Mouse (Mus musculus) limb, embryonic 12.5 days (tissue): ENCODE data around the gene Ralgapa1. TPM values are rescaled to one million over a fixed set of nuclear protein-coding genes. Genes with fewer than 3 reads are reported as not detected.
A peak's percentile ranks its signal among the peaks of the same experiment; 100 is the strongest.
"Not testable (repeated sequence)": the region's sequence is repeated elsewhere in the genome, so short reads cannot be mapped to it uniquely, and the experiment has no call there.

Experiments used
- ATAC-seq: fragments of 200-750 bp; cut with Nextera tagmentation; 2 replicates; pipeline ENCODE4 v1.8.0; 2017; ENCODE audit warnings: low read depth, moderate TSS enrichment; ENCODE audit not compliant: insufficient number of reproducible peaks, insufficient read depth, low FRiP score, low TSS enrichment
- H3K27ac ChIP-seq: fragments of 300-500 bp; sonication (generic); 2 replicates; pipeline ENCODE4 v1.5.1; 2016; ENCODE audit warnings: mild to moderate bottlenecking, moderate library complexity
- H3K27me3 ChIP-seq: fragments of 300-500 bp; sonication (generic); 2 replicates; pipeline ENCODE4 v1.6.1; 2016; ENCODE audit warnings: mild to moderate bottlenecking, moderate library complexity
- H3K36me3 ChIP-seq: fragments of 300-500 bp; sonication (generic); 2 replicates; pipeline ENCODE4 v1.6.1; 2016; ENCODE audit warnings: mild to moderate bottlenecking, moderate library complexity
- H3K4me1 ChIP-seq: fragments of 300-500 bp; sonication (generic); replicated peaks from 2 replicates; pipeline ENCODE4 v1.6.1; 2016
- H3K4me2 ChIP-seq: fragments of 300-500 bp; sonication (generic); 2 replicates; pipeline ENCODE4 v1.6.1; 2016; ENCODE audit warnings: mild to moderate bottlenecking, moderate library complexity
- H3K4me3 ChIP-seq: fragments of 300-500 bp; sonication (generic); replicated peaks from 2 replicates; pipeline ENCODE4 v1.5.1; 2016; ENCODE audit warnings: mild to moderate bottlenecking
- H3K9ac ChIP-seq: fragments of 300-500 bp; sonication (generic); replicated peaks from 2 replicates; pipeline ENCODE4 v1.6.1; 2016; ENCODE audit warnings: mild to moderate bottlenecking, moderate library complexity
- H3K9me3 ChIP-seq: fragments of 300-500 bp; sonication (generic); 2 replicates; pipeline ENCODE4 v1.6.1; 2016; ENCODE audit warnings: mild to moderate bottlenecking, moderate library complexity
- WGBS: fragments of 180-500 bp; shearing (Covaris S2); methylation state at CpG from one replicate; pipeline ENCODE4 v1.1.7; 2016; 5-methylcytosine and 5-hydroxymethylcytosine counted together
- microRNA-seq: library from miRNA; unstranded; fragments of <30 nt; microRNA quantifications from one replicate; pipeline ENCODE4, GENCODE M21; 2017
- polyA plus RNA-seq: library from polyadenylated mRNA; unstranded; fragments of >200 nt; fragmentation: Nextera tagmentation; extraction: Ambion mirVana; gene quantifications from 2 replicates; pipeline ENCODE4 v1.2.1, GENCODE M21; 2016

Ralgapa1 gene
- polyA plus RNA-seq, 1 experiment from 2014 or later: 20.2 TPM

- Histone ChIP-seq H3K36me3 (no peaks in the 10 kb centered on the region), H3K27me3 (no peaks in the 10 kb centered on the region), H3K4me3 (no peak overlapping the region), H3K9ac (no peak overlapping the region), H3K9me3 (no peaks in the 10 kb centered on the region), H3K27ac (no peak overlapping the region), H3K4me1 (0 out of 2 replicates have a peak, but pooled peaks cover 3% of the 10 kb centered on the region), H3K4me2 (no peak overlapping the region)
- no peak for ATAC-seq
- 76% methylated on average over 9 of the region's 9 CpGs for WGBS
Measured at GRCm38 (mm10) chr12:55565867-55566266, 255.1 kb downstream of the Ralgapa1 start.

DNA sequence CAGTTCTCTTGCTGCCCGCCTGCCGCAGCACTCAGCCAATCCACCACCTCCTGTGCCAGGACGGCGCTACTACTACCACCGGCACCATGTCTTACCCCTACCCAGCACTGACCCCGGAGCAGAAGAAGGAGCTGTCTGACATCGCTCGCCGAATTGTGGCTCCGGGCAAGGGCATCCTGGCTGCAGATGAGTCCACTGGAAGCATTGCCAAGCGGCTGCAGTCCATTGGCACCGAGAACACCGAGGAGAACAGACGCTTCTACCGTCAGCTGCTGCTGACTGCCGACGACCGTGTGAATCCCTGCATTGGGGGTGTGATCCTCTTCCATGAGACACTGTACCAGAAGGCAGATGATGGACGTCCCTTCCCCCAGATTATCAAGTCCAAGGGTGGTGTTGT is 255.8 kb downstream of the Ralgapa1 start, which contains the start of gene Aldoart2:
Aldoart2 (plus strand) TSS at position 34 of the 400 bp plus-strand sequence.
- Histone ChIP-seq H3K4me3 (no peak within 1 kb of the TSS), H3K27ac (no peak within 1 kb of the TSS), H3K9me3 (no peaks in the 10 kb centered on the region), H3K9ac (no peak within 1 kb of the TSS), H3K27me3 (no peaks in the 10 kb centered on the region), H3K4me2 (no peak within 1 kb of the TSS), H3K4me1 (0 out of 2 replicates have a peak, but pooled peaks cover 3% of the 10 kb centered on the region), H3K36me3 (no peaks in the 10 kb centered on the region)
- no peak for ATAC-seq
- 95% methylated on average over 19 of the region's 19 CpGs for WGBS

GRCm38 (mm10) chr12:55564187-55564963 is 256.6 kb downstream of the Ralgapa1 start:
- Histone ChIP-seq H3K4me3 (no peak overlapping the region), H3K36me3 (no peaks in the 10 kb centered on the region), H3K27me3 (no peaks in the 10 kb centered on the region), H3K4me2 (no peak overlapping the region), H3K27ac (no peak overlapping the region), H3K9me3 (no peaks in the 10 kb centered on the region), H3K4me1 (0 out of 2 replicates have a peak, but pooled peaks cover 3% of the 10 kb centered on the region), H3K9ac (no peak overlapping the region)
- no peak for ATAC-seq
- 88% methylated on average over 9 of the region's 9 CpGs for WGBS

GRCm38 (mm10) chr12:55563742-55564141 is 257.2 kb downstream of the Ralgapa1 start:
- no peak overlapping the region for H3K4me2 ChIP-seq
- no peak for ATAC-seq
- 95% methylated on average over 3 of the region's 3 CpGs for WGBS
- no peak overlapping the region for H3K4me3 ChIP-seq
- H3K4me1 ChIP-seq: 0 out of 2 replicates have a peak, but pooled peaks cover 3% of the 10 kb centered on the region
- no peaks in the 10 kb centered on the region for H3K9me3 ChIP-seq
- H3K36me3 ChIP-seq: no peaks in the 10 kb centered on the region
- no peak overlapping the region for H3K9ac ChIP-seq
- H3K27ac ChIP-seq: no peak overlapping the region
- no peaks in the 10 kb centered on the region for H3K27me3 ChIP-seq

- no peaks in the 10 kb centered on the region for H3K4me1 ChIP-seq
- no peak for ATAC-seq
Measured at GRCm38 (mm10) chr12:55560025-55560690, 260.8 kb downstream of the Ralgapa1 start.

DNA sequence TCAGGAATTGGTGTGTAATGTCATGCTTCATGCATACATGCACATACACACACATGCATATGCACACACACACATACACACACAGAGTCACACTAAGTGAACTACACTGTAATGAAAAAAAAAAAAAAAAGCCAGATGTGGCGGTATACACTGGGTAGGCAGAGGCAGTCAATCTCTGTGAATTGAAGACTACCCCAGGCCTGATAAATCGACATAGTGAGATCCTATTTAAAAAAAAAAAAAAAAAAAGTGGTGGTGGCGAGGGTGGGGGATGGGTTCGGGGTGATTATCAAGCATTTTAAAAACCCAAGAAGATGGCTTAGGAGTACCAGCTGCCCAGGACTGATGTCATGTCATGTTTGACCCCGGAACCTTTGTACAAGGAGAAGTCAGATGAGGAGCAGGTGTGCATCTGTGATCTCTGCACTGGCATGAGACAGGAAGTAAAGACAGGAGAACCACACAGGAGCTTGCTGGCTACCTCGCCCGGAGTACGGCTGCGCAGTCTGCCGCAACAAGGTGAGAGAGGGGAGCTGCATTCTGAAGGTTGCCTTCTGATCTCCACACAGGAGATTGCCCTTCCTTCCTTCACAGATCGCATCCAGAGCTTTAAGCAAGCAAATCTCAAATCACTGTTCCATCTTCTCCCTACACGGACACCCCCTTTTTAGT is 261.6 kb downstream of the Ralgapa1 start:
- 85% methylated on average over 12 of the region's 12 CpGs for WGBS
- Histone ChIP-seq H3K9ac (no peak overlapping the region), H3K4me2 (no peak overlapping the region), H3K4me1 (no peaks in the 10 kb centered on the region), H3K4me3 (no peak overlapping the region), H3K36me3 (no peaks in the 10 kb centered on the region), H3K9me3 (no peaks in the 10 kb centered on the region), H3K27me3 (no peaks in the 10 kb centered on the region), H3K27ac (no peak overlapping the region)
- no peak for ATAC-seq

More at GRCm38 (mm10) chr12:55560025-55560690, 260.8 kb downstream of the Ralgapa1 start:
- Histone ChIP-seq H3K4me2 (peak overlapping the region; percentile 55), H3K27me3 (no peaks in the 10 kb centered on the region), H3K9ac (0 out of 2 replicates have a peak overlapping the region, but pooled peaks have one; percentile 12), H3K36me3 (no peaks in the 10 kb centered on the region), H3K27ac (no peak overlapping the region), H3K9me3 (no peaks in the 10 kb centered on the region), H3K4me3 (peak overlapping the region; percentile 30)
- WGBS: 20% methylated on average over 19 of the region's 19 CpGs

GRCm38 (mm10) chr12:55557866-55558265 is 263.1 kb downstream of the Ralgapa1 start:
- H3K4me1 ChIP-seq: no peaks in the 10 kb centered on the region
- WGBS: 81% methylated on average over 6 of the region's 6 CpGs
- H3K4me2 ChIP-seq: no peak overlapping the region
- H3K36me3 ChIP-seq: no peaks in the 10 kb centered on the region
- ATAC-seq: no peak
- H3K27ac ChIP-seq: no peak overlapping the region
- no peaks in the 10 kb centered on the region for H3K27me3 ChIP-seq
- H3K9me3 ChIP-seq: no peaks in the 10 kb centered on the region
- H3K4me3 ChIP-seq: no peak overlapping the region
- no peak overlapping the region for H3K9ac ChIP-seq

GRCm38 (mm10) chr12:55554901-55555300 is 266.1 kb downstream of the Ralgapa1 start:
- H3K27ac ChIP-seq, H3K36me3 ChIP-seq, H3K4me3 ChIP-seq, H3K4me1 ChIP-seq, ATAC-seq, H3K27me3 ChIP-seq, H3K4me2 ChIP-seq, H3K9me3 ChIP-seq, H3K9ac ChIP-seq: not testable (repeated sequence)
- WGBS: 83% methylated on average over 6 of the region's 6 CpGs

Small RNAs within 50 kb of the gene (microRNA-seq; reads per million reads assigned to microRNA genes)
- 2.3 reads per million, percentile 2 among the genes with 10 or more reads in this experiment for gene Gm23394

Other genes starting within 250 kb of the Ralgapa1 start
- gene Insm2, start 221.7 kb downstream of the Ralgapa1 start, polyA plus RNA-seq: not detected in 2 replicates
- gene Brms1l, start 15.2 kb upstream of the Ralgapa1 start, polyA plus RNA-seq: 49.8 and 53.3 TPM in 2 replicates